Mouse (Mus musculus) neural tube, embryonic 10.5 days (tissue): ENCODE results near the gene Thsd4.
"Not testable (repeated sequence)": the region's sequence is repeated elsewhere in the genome, so short reads cannot be mapped to it uniquely, and the experiment has no call there.

Experiments used
- DNase-seq: peaks from one replicate; pipeline ENCODE4 v3.0.0-alpha.2; 2017; ENCODE audit warnings: low spot score; ENCODE audit errors: extremely low spot score

Thsd4 gene

DNA sequence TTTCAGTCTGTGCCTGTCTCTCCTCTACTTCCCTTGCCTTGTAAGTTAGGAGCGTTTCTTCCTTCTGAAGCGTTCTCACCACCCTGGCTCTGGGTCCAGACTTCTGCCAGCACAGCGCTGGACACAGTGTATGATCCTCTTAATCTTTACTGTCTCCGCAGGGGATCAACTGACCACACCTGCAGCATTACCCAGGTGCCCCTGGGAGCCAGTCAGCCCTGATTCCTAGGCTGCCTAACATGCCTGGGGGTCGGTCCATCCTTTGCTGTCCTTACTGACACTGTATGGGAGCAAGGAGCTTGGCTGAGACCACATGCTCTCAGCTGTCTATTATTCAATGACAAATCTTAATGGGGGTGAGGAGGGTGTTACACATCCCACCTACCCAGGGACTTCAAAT is 571.9 kb downstream of the Thsd4 start:
- DNase-seq, result no peak

DNA sequence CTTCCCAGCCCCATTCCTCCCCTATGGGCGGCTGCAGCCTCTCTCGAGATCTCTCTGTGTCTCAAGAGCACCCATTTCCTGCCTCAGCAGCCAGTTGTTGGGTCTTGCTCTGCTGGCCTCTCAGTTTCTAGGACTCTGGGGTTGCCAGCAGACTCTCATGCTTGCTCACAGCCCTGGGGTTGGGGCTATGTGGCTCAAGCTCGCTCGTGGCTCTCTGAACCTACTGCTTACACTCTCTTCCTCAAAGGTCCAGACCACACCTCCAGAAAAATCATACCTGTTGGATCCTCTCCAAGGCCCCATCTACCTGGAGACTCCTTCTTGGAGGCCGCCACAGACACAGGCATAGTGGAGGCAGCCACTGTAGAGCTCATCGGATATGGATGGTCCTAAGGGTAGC is 572.3 kb downstream of the Thsd4 start:
- no peak for DNase-seq

DNA sequence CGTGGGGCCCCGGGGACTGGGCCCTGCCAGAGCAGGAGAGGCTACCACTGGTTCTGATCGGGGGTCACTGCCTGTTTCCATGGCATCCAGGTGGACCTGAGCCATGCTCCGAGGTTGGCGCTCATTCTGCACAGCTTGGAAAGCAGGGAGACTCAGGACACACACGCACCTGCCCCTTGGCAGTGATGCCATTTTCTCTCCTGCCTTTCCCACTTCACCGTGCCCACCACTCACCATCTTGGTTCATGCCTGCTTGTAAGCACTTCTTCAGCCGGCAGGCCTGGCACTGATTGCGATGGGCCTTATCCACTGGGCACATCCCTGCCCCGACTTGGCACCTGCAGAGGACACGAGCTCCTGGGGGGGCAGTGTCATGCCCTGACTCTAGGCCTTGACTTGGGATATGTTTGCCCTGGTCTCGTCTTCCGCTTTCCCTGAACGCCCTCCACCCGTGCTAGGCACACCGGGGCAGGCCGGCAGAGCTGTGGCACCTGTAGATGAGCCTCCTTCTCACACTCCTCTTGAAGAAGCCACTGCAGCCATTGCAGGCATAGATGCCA is 573.1 kb downstream of the Thsd4 start:
- DNase-seq, result no peak

DNA sequence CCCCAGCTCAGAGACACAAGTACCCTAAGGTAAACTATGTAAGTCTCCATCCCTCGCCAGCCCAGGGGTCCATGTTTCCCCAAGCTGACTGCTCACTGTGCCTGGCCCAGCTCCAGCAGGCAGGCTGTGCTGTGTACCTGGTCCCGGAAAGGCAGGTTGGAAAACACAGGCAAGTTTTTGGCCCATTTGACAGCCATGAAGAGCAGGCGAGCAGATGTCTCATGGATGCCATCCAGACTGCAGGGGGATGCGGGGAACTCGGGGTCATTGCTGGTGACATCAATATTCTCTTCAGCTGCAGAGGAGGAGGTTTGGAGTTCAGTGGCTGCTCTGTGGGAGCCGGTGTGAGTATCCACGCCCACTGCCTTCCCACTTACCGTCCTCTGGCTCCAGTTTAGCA is 573.6 kb downstream of the Thsd4 start:
- no peak for DNase-seq

DNA sequence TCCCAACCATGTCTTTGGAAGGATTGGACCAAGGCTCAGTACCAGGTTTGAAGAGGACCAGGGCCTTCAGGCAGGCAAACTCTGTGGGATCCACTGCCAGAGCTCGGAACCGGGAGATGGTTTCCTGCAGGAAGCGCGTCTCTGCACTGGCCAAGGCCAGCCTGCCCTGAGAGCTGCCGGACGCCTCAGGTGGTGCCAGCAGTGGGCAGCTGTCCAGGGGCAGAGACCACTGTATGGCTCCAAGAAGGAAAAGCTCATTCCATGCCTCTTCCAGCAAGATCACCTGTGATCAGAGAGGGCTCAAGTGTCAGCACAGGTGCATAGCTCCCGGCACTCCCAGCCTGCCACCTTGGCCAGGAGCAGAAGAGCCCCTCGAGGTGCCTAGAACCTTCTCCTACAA is 574.6 kb downstream of the Thsd4 start:
- DNase-seq, result no peak

DNA sequence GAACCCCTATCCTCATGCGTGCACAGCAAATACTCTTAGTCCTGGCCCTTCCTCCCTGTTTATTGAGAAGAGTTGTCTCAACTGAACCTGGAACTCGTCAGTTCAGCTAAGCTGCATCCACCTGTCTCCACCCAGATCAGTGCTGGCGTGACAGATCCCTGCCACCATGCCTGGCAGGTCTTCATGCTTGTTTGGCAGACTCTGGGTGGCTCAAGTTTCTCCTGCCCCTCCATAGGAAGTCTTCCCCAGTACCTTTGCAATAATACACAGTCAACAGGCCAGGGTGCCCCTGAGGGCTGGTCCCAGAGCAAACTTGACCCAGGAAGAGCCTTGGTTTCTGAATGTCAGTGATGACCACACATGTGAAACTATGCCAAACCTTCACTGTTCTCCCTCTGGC is 576.6 kb downstream of the Thsd4 start:
- DNase-seq, result no peak

DNA sequence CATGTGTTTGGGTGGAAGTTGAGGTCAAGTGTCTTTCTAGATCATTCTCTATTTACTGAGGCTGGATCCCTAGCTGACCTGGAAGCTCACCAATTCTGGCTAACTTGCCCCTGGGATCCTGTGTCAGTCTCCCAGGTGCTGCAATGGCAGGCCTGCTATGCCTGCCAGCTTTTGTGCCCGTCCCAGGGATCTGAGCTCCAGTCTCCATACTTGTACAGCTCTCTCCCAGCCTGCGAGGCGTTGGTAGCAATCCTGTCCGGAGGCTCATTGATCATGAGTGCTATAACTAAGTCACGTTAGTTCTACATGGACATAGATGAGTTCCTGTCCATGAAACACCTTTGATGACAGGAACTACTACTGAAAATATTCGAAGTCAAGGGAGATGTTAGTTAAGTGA is 578.0 kb downstream of the Thsd4 start:
- no peak for DNase-seq

DNA sequence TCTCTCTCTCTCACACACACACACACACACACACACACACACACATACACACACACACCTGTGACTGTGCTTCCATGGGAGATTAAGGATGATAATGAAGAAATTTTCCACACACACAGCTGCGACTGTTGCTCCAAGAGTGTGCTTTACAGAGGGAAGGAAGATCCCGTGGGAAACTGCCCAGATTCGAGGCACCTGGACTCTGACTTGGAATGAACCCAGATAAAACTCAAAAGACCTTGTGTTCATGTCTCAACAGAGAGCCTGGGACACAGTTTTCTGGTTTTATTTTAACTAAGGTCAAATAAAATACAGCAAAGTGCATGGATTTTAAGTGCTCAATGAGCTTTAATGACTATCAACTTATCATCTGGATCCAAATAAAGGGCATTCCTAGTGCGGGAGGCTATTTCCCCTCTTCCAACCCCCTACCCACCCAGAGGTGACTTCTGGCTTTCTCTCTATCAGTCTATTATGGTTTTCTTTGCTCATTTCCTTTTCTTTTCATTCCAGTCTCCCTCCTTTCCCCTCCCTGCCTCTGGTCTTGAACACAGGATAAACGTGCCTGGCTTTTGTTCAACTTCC is 579.3 kb downstream of the Thsd4 start:
- no peak for DNase-seq

DNA sequence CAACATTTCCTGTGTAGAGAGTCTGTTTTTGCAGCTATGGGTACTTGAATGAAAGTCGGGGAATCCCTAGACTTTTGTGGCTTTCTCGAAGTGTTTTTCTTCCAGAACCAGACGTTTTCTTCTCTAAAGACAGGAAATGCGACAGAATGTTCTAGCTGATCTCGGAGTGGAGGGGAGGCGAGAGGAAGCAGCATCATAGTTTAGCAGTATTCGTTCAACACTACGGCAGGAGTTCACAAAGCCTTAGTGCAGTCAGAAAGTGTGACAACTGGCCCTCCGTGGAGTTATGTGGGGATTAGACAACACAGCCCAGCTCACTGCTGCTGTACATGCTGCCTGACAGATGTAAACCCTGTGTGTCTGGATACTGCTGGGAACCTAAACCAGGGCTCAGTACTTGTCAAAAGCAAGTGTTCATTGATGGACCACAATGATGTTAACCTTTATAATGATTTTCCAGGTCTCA is 579.9 kb downstream of the Thsd4 start:
- peak; percentile 12 for DNase-seq

DNA sequence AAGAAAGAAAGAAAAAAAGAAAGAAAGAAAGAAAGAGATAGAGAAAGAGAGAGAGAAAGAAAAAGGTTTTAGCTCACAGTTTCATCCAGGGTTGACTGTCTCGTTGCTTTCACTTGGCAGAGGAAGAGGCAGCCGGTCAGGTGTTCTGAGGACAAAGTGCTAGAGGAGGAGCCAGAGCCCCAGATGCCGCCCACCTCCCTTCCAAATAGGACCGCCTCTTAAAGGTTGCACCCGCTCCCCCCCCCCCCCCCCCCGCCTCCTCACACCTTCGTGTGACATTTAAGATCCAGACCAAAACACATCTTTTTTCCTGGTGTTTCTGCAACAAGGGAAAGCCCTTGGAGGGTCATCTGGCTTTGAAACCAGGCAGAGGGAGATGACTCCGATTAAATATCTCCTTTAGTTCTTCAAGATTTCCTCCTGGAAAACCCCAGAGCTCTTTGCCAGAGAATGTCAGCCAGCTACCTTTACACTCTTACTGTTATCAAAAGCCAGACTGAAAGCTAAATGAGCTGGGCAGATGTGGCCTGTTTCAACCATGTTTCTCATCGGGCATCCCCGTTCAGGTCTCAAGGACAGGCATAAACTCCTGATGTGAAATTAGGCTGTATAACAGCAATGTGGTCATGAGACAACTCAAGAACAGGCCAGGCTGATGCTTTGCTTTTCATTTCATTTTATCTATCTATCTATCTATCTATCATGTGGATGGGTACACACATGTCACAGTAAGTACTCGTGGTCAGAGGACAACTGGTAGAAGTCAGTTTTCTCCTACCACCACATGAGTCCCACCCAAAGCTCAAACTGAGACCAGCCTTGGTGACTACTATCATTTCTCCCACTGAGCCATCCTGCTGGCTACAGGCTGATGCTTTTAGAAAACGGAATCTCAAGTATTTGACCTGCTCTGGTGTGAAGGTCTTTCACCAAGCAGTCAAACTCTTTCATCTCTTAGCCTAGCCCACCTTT is 580.6 kb downstream of the Thsd4 start:
- DNase-seq, result peak; percentile 13

DNA sequence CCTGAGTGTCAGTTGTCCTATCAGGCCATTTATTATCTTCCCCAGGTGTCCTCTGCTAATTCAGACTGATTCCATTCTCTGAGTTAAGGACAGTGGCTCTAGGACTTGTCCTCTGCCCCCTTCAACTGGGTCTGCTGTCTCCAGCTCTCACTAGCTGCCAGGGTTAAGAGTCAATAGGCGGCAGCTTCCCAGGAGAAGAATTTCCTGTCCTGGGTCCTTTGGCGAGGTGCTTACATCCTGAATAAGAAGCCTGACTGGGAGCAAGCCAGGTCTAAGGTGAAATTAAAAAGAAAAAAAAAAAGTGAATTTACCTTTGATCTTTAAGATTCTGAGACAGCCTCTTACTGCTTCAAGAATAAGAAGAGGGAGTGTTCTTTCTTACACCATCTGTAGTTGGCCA is 582.2 kb downstream of the Thsd4 start:
- no peak for DNase-seq

DNA sequence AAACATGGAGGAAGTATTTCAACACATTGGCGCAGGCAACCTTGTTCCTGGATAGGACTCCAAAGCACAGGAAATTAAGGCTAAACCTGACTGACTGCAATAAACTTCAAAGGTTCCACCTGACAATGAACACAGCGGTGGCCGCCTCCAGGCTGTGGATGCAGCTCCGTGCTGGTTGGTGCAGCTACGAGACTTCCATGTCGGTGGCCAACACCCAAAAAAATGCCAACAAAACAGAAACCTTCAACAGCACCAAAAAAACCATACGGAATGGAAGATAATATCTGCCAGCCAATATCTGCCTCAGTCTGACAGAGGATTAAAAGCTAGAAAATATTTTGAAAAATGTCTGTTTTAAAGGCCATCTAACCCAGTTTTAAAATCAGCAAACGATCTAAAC is 583.3 kb downstream of the Thsd4 start:
- no peak for DNase-seq

DNA sequence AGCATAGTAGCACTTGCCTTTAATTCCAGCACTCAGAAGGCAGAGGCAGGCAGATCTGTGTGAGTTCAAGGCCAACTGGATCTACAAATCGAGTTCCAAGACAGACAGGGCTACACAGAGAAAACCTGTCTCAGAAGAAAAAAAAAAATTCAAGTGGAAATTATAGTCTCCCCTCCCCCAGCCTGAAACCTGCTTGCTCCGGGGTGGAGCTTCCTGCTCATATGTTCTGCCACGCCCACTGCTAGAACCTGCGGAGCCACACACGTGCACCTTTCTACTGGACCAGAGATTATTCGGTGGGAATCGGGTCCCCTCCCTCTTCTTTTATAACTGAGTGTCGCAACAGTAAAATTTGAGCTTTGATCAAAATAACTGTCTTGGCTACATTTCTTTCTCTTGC is 586.0 kb downstream of the Thsd4 start:
- DNase-seq, result not testable (repeated sequence)

DNA sequence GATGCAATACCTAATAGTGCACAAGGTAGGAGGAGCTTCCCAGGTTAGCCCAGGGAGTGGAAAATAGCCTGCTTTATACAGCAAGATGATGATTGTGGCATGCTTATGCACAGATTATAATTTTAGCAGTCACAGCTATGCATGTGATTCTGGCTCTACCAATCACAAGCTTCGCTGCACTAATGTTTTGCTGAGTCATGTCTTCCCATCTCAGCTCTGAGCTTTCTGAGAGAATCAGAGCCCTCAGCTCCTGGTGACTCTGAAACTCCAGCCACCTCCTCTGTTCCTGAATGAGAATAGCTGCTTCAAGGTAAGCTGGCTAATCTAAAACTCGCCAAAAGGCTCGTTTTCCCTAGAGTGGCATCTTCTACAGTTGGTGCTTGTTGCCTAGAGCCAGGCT is 591.6 kb downstream of the Thsd4 start:
- no peak for DNase-seq
